Mouse (Mus musculus): ENCODE results near the gene Amotl1. TPM values are rescaled to one million over a fixed set of nuclear protein-coding genes. Genes with fewer than 3 reads are reported as not detected.

The Amotl1 gene
- polyA plus RNA-seq, 1 experiment = 17.3 TPM

DNA sequence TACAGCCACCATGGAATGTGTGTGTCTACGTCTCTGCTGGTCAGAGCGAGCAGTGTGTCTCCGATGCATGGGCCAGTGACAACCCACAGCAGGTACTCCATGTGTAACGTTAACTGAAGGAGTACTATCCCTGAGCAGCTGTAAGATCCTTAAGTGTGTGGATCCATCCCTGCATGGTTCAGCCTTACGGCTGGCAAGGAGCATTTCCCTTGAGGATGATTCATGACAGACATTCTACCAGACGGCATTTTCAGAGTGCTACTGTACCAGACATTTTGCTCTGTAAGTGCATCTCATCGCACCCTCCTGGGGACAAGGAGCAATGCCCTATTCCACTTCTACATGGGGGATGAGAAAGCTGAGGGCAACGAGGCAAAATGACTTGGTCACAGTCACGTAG, 84.9 kb downstream of the Amotl1 start:
- TF ChIP-seq CEBPB (IDR thresholded peaks at IDR 0.05; ENCODE audit: low read depth) = no peak
- TF ChIP-seq USF1 (IDR thresholded peaks at IDR 0.05; ENCODE audit: low read depth) = no peak
- no peak for TF ChIP-seq FOSL1 (IDR thresholded peaks at IDR 0.05; ENCODE audit: insufficient read depth, low read length, poor library complexity, severe bottlenecking)
- TF ChIP-seq MYOD1 (IDR thresholded peaks at IDR 0.05; ENCODE audit: control insufficient read depth, insufficient read length, low read depth) = no peak
- no peaks in the 10 kb centered on the region for H3K79me3 ChIP-seq (ENCODE audit: low read depth)
- H3K27me3 ChIP-seq (ENCODE audit: control insufficient read depth, insufficient read depth, insufficient read length) = no peaks in the 10 kb centered on the region
- H3K4me3 ChIP-seq (ENCODE audit: insufficient read depth, poor library complexity, severe bottlenecking) = no peak overlapping the region
- peaks cover 19% of the 10 kb centered on the region for H3K36me3 ChIP-seq (ENCODE audit: control insufficient read depth, insufficient read depth)
- no peak overlapping the region for H3ac ChIP-seq (ENCODE audit: control insufficient read depth, insufficient read length, low read depth)
- no peaks in the 10 kb centered on the region for H3K79me2 ChIP-seq (ENCODE audit: control insufficient read depth, insufficient read depth)

- Histone ChIP-seq H3K27me3 (ENCODE audit: control insufficient read depth, insufficient read depth, insufficient read length) (no peaks in the 10 kb centered on the region), H3K36me3 (ENCODE audit: control insufficient read depth, insufficient read depth) (peaks cover 17% of the 10 kb centered on the region), H3K4me3 (ENCODE audit: insufficient read depth, poor library complexity, severe bottlenecking) (no peak overlapping the region), H3K79me2 (ENCODE audit: control insufficient read depth, insufficient read depth) (no peaks in the 10 kb centered on the region), H3ac (ENCODE audit: control insufficient read depth, insufficient read length, low read depth) (no peak overlapping the region), H3K79me3 (ENCODE audit: low read depth) (no peaks in the 10 kb centered on the region)
- TF ChIP-seq MYOD1 (IDR thresholded peaks at IDR 0.05; ENCODE audit: control insufficient read depth, insufficient read length, low read depth) (peak; percentile 28), CTCF (IDR thresholded peaks at IDR 0.05; ENCODE audit: control insufficient read depth, insufficient read depth, insufficient read length) (no peak)
These were observed 85.4 kb downstream of the Amotl1 start for GRCm38 (mm10) chr9:14559430-14559829.

- Histone ChIP-seq H3K36me3 (ENCODE audit: control insufficient read depth, insufficient read depth) (peaks cover 14% of the 10 kb centered on the region), H3K27me3 (ENCODE audit: control insufficient read depth, insufficient read depth, insufficient read length) (no peaks in the 10 kb centered on the region), H3ac (ENCODE audit: control insufficient read depth, insufficient read length, low read depth) (no peak overlapping the region), H3K79me2 (ENCODE audit: control insufficient read depth, insufficient read depth) (no peaks in the 10 kb centered on the region), H3K4me3 (ENCODE audit: insufficient read depth, poor library complexity, severe bottlenecking) (no peak overlapping the region), H3K79me3 (ENCODE audit: low read depth) (no peaks in the 10 kb centered on the region)
- no peak for TF ChIP-seq MYOD1 (IDR thresholded peaks at IDR 0.05; ENCODE audit: control insufficient read depth, insufficient read length, low read depth)
- TF ChIP-seq USF1 (IDR thresholded peaks at IDR 0.05; ENCODE audit: low read depth) = no peak
- TF ChIP-seq FOSL1 (IDR thresholded peaks at IDR 0.05; ENCODE audit: insufficient read depth, low read length, poor library complexity, severe bottlenecking) = no peak
- TF ChIP-seq MYOG (IDR thresholded peaks at IDR 0.05; ENCODE audit: control insufficient read depth, extremely low read depth, insufficient read length) = no peak
- no peak for TF ChIP-seq CTCF (IDR thresholded peaks at IDR 0.05; ENCODE audit: control insufficient read depth, insufficient read depth, insufficient read length)
- no peak for TF ChIP-seq CEBPB (IDR thresholded peaks at IDR 0.05; ENCODE audit: low read depth)
- no peak for TF ChIP-seq MAX (IDR thresholded peaks at IDR 0.05)
These were observed 86.5 kb downstream of the Amotl1 start for GRCm38 (mm10) chr9:14558332-14558731.

- Histone ChIP-seq H3K27me3 (ENCODE audit: control insufficient read depth, insufficient read depth, insufficient read length) (no peaks in the 10 kb centered on the region), H3K36me3 (ENCODE audit: control insufficient read depth, insufficient read depth) (peaks cover 26% of the 10 kb centered on the region), H3K4me3 (ENCODE audit: insufficient read depth, poor library complexity, severe bottlenecking) (no peak overlapping the region), H3K79me3 (ENCODE audit: low read depth) (no peaks in the 10 kb centered on the region), H3ac (ENCODE audit: control insufficient read depth, insufficient read length, low read depth) (no peak overlapping the region), H3K79me2 (ENCODE audit: control insufficient read depth, insufficient read depth) (no peaks in the 10 kb centered on the region)
- TF ChIP-seq CEBPB (IDR thresholded peaks at IDR 0.05; ENCODE audit: low read depth) = no peak
- TF ChIP-seq MYOG (IDR thresholded peaks at IDR 0.05; ENCODE audit: control insufficient read depth, extremely low read depth, insufficient read length) = no peak
- TF ChIP-seq FOSL1 (IDR thresholded peaks at IDR 0.05; ENCODE audit: insufficient read depth, low read length, poor library complexity, severe bottlenecking) = no peak
- no peak for TF ChIP-seq MAX (IDR thresholded peaks at IDR 0.05)
- TF ChIP-seq CTCF (IDR thresholded peaks at IDR 0.05; ENCODE audit: control insufficient read depth, insufficient read depth, insufficient read length) = no peak
- TF ChIP-seq MYOD1 (IDR thresholded peaks at IDR 0.05; ENCODE audit: control insufficient read depth, insufficient read length, low read depth) = no peak
- TF ChIP-seq USF1 (IDR thresholded peaks at IDR 0.05; ENCODE audit: low read depth) = no peak
These were observed 96.5 kb downstream of the Amotl1 start for GRCm38 (mm10) chr9:14548366-14548761.

DNA sequence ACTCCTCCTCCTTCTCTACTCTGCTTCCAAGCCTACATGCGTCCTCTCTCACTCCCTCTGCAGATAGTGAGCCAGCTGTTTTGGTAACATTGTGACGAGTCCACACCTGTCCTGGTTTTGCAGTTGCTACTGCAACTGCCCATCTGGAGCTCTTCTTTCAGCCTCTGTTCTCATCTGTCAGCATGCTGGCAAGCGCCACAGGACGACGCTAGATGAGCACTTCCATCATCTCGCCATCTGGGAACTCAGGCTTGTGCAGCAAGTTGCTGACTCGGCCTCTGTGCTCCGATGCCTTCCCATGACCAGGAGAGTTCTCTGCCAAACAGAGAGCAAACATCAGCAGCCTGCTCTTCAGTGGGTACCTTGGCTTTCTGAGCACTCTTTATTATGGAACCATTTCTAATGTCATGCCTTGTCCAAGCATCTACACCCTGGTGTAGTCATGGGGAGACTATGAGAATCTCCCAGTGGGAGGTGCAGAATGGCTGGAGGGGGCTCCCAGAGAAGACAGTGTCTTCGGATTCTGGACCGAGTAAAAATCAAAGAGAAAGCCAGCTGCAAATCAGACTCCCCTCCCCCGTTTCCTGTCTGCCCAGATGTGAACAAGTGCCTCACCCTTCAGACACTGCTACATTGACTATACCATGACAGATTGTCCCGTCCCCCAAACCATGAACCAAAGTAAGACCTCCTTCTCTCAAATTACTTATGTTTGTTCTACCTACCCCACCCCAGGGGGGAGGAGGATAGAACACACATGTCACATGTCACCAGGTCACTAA, 97.1 kb downstream of the Amotl1 start:
- Histone ChIP-seq H3K79me3 (ENCODE audit: low read depth) (no peaks in the 10 kb centered on the region), H3K27me3 (ENCODE audit: control insufficient read depth, insufficient read depth, insufficient read length) (no peaks in the 10 kb centered on the region), H3K4me3 (ENCODE audit: insufficient read depth, poor library complexity, severe bottlenecking) (no peak overlapping the region), H3K36me3 (ENCODE audit: control insufficient read depth, insufficient read depth) (peaks cover 26% of the 10 kb centered on the region), H3ac (ENCODE audit: control insufficient read depth, insufficient read length, low read depth) (no peak overlapping the region), H3K79me2 (ENCODE audit: control insufficient read depth, insufficient read depth) (no peaks in the 10 kb centered on the region)
- TF ChIP-seq USF1 (IDR thresholded peaks at IDR 0.05; ENCODE audit: low read depth) (no peak), MAX (IDR thresholded peaks at IDR 0.05) (no peak), FOSL1 (IDR thresholded peaks at IDR 0.05; ENCODE audit: insufficient read depth, low read length, poor library complexity, severe bottlenecking) (no peak), CTCF (IDR thresholded peaks at IDR 0.05; ENCODE audit: control insufficient read depth, insufficient read depth, insufficient read length) (no peak), MYOG (IDR thresholded peaks at IDR 0.05; ENCODE audit: control insufficient read depth, extremely low read depth, insufficient read length) (no peak), CEBPB (IDR thresholded peaks at IDR 0.05; ENCODE audit: low read depth) (no peak), MYOD1 (IDR thresholded peaks at IDR 0.05; ENCODE audit: control insufficient read depth, insufficient read length, low read depth) (no peak)

All from C2C12 (cell line).